Mouse (Mus musculus) cerebral cortex, adult 2 months (tissue): ENCODE measurements around the gene Creb3l2.

Experiments used
- WGBS: fragments of 180-500 bp; shearing (Covaris S2); methylation state at CpG from one replicate; pipeline ENCODE4 v1.1.7; 2018; 5-methylcytosine and 5-hydroxymethylcytosine counted together

The Creb3l2 gene

DNA sequence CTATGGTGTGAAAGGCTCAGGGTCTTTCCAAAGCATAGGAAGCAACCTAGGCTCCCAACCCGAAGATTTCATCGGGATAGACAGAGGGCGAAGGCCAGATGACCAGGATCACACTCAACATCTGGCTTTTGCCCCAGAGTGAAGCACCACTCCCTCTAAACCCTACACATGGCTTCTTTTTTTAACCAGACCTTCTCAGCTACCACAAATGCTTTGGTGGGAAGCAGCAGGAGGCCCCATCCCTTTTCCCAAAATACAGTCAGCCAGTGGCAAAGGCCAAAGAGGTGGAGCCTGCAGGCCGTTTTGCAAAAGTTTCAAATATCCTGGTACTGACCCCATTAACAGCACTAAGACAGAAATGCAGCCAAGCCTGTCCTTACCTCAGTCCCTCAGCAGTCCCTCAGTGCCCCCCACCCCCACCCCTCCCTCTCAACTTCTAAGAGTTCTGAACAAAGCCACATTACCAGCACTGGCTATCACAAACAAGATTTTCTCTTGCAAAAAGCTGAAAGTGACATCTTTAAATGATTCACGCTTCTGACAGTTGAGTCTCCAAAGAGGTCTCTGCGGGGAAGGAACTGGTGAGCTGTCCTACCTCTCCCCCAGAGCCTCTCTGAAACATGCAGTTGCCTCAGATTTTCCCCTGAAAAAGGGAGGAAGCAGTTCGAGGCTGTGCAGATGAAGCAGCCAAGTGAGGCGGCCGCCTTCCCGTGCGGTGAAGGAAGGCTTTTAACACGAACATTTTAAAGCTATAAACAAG is 1.3 kb downstream of the Creb3l2 start:
- WGBS, result 20% methylated on average over 12 of the region's 12 CpGs

- 56% methylated on average over 13 of the region's 13 CpGs for WGBS
Observed at GRCm38 (mm10) chr6:37439676-37440490, 2.1 kb downstream of the Creb3l2 start.

DNA sequence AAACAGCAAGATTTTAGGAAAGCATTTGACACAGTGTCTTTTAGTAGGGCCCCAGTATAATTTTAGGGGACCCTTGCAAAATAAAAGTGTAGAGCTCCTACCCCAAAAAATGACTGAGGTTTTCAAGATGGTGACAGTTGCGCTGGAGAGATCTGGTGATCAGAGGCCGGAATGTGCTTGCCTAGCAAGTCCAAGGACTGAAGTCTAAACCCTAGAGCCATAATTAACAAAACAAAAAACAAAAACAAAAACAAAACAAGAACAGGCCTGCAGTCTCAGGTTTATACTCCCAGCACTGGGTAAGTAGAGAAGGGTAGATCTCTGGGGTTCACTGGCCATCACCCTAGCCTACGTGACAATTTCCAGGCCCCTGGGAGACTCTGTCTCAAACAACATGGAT is 3.4 kb downstream of the Creb3l2 start:
- WGBS, result 98% methylated on average over 3 of the region's 3 CpGs

DNA sequence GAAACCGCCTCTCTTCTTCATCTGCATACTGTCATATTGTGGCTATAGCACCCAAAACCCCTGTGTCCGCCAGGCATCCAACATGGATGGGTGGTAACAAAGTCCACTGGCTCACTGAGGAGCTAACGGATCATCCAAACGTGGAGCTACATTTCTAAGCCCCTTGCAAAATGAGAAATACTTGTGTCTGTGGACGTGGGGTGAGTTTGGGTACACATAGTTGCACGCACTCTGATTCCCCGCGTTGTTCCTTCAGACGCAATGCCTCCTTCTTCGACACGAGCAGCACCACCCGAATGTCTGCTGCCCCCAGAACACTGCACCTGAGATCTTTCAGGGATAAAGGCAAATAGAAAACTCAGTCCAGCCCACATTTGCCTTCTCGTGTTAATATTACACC is 4.9 kb downstream of the Creb3l2 start:
- WGBS, result 95% methylated on average over 13 of the region's 13 CpGs

- WGBS, result 84% methylated on average over 6 of the region's 6 CpGs
Observed at GRCm38 (mm10) chr6:37435391-37435790, 6.6 kb downstream of the Creb3l2 start.

DNA sequence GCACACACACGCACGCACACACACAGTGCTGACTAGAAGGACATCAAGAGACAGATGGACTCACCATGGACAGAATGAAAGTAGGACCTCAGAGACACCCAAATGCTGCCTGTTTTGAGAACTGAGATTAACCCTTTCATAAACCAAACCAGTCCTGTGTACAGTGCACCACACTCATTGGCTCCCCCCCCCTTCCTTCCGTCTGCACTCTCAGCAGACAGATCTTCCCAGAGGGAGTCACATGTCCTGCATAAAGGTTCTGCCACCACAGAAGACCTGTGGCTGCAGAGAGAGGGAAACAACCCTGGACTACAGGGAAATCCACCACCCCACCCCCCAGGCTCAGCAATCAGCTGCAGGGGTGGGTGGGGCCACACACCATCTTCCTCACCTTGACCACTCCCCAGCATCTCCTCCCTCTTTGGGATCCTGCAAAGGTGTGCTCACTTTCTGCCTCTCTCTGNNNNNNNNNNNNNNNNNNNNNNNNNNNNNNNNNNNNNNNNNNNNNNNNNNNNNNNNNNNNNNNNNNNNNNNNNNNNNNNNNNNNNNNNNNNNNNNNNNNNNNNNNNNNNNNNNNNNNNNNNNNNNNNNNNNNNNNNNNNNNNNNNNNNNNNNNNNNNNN is 12.0 kb downstream of the Creb3l2 start:
- 77% methylated on average over 3 of the region's 3 CpGs for WGBS

GRCm38 (mm10) chr6:37428947-37429346 is 13.0 kb downstream of the Creb3l2 start:
- WGBS, result 96% methylated on average over 8 of the region's 8 CpGs

DNA sequence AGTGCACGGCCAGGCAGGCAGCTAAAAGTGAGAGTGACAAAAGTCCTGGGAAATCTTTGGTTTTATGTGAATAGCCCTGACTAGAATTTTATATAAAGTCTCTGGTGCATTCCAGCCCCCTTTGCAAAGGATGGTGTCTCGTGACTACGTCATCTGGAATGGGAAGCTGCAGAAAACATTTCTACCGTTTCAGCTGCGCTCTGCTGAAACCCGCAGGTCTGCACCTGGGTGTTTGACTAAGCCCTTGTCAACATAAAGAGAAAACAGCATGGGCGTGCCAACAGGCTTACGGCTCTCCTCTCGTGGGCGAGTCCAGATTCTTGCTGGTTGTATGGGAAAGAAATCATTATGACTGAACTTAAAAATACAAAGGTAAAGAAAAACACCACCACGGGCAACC is 13.9 kb downstream of the Creb3l2 start:
- WGBS, result 78% methylated on average over 11 of the region's 11 CpGs

DNA sequence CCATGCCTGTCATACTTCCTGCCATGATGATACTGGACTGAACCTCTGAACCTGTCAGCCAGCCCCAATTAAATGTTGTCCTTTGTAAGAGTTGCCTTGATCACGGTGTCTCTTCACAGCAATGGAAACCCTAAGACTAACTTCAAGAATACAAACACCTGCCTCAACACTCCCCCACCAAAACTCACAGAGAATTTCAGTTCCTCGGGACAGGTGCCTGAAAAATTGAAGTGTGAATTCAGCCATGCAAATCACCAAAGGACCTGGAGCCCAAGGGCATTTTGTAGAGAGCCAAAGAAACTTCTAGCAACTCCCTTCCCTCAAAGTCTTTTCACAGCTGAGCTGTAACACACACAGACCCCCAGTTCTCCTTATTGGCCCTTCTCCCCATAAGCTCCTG is 15.3 kb downstream of the Creb3l2 start:
- 87% methylated on average over 2 of the region's 2 CpGs for WGBS

- 74% methylated on average over 3 of the region's 3 CpGs for WGBS
Observed at GRCm38 (mm10) chr6:37425833-37426232, 16.1 kb downstream of the Creb3l2 start.

DNA sequence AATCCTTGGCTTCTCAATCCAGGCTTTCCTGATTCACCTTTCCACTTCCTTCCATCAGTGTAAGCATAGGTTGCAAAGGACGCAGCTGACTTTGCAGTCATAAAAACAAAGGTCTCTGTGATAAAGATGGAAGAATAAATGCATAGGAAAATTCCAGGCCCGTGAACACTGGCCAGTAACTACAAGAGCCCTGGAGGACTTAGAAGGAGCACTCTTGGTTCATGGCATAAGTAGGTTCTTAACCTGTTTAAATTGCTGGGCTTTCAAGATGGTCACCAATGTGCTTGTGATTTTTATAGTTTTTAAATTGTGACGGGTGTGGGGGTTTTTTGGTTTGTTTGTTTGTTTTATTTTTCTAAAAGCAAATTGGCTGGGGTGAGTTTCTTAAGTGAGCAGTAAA is 16.9 kb downstream of the Creb3l2 start:
- WGBS, result 86% methylated on average over 3 of the region's 3 CpGs

- 61% methylated on average over 7 of the region's 7 CpGs for WGBS
Observed at GRCm38 (mm10) chr6:37424374-37424773, 17.6 kb downstream of the Creb3l2 start.

GRCm38 (mm10) chr6:37423386-37423785 is 18.6 kb downstream of the Creb3l2 start:
- WGBS, result 95% methylated on average over 1 of the region's 1 CpGs

- 89% methylated on average over 6 of the region's 6 CpGs for WGBS
Observed at GRCm38 (mm10) chr6:37421124-37421523, 20.8 kb downstream of the Creb3l2 start.

DNA sequence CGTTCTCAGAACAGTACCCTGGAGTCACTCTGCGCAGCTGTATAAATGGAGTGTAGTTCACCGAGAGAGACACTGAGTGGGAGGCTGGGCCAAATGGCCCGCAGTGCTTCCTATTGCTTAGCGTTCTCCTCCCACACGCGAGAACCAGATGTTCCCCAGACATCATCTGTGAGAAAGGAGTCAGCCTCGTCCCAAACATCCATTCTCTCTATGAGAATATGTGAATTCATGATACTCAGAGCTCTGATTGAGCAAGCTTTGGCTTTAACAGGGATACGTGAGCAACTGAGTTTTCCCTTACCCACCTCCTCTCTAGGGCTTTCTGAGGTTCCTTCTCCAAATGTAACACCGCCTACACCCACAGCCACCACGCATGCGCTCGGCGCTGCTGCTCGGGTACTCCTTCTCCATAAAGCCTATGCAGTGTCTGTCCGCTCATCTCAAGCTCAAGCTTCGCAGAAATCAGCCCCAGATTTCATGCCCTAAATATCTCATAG is 22.5 kb downstream of the Creb3l2 start:
- 26% methylated on average over 17 of the region's 17 CpGs for WGBS

DNA sequence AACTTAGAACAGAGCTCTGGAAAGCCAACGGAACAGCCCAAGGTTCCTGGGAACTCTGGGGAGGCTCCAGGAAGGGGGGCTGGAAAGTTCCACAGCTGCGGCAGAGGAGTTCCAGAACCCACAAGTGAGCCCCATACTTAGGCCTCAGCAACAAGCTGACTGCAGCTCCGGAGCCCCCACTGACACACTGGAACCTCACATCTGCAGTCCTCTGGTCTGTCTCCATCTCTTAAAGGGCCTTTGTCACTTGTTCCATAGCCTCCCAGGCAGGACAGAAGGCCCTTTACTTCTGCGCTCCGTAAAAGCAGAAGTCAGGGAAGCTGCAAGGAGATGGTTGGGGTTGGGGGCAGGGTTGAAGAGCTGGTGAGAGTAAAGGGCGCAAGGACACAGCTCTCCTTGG is 23.0 kb downstream of the Creb3l2 start:
- WGBS, result 43% methylated on average over 6 of the region's 6 CpGs

DNA sequence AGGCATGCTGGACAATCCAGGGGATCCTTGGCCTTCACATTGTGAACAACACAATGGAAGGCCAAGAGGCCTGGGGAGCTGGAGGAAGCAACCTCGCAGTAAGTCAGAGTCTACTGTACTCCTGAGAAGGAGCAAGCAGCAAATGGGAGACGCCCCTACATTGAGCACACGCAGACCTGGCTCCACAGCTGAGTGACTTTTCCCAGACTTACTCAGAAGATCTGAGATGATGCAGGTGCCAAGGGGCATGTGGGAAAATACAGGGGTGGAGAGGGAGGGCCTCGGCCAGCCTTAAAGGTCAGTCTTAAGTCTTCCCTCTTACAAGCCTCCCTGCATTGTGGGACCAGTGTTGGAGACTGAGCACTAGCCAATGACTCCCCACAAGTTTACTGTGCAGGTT is 25.2 kb downstream of the Creb3l2 start:
- 81% methylated on average over 4 of the region's 4 CpGs for WGBS

- WGBS, result 81% methylated on average over 6 of the region's 6 CpGs
Observed at GRCm38 (mm10) chr6:37415505-37415904, 26.4 kb downstream of the Creb3l2 start.

- 72% methylated on average over 7 of the region's 7 CpGs for WGBS
Observed at GRCm38 (mm10) chr6:37415034-37415433, 26.9 kb downstream of the Creb3l2 start.

- 94% methylated on average over 10 of the region's 10 CpGs for WGBS
Observed at GRCm38 (mm10) chr6:37414576-37414975, 27.4 kb downstream of the Creb3l2 start.

GRCm38 (mm10) chr6:37411696-37412095 is 30.2 kb downstream of the Creb3l2 start:
- WGBS, result 87% methylated on average over 3 of the region's 3 CpGs

- WGBS, result 48% methylated on average over 2 of the region's 2 CpGs
Observed at GRCm38 (mm10) chr6:37409829-37410228, 32.1 kb downstream of the Creb3l2 start.
